Mouse (Mus musculus): ENCODE measurements around the gene Vmn1r122. TPM values are rescaled to one million over a fixed set of nuclear protein-coding genes. Genes with fewer than 3 reads are reported as not detected.

Vmn1r122 gene
- polyA plus RNA-seq (2017; shearing (Covaris generic)) = not detected

GRCm38 (mm10) chr7:21134028-21134427, at the start of gene Vmn1r122:
Gene Vmn1r122 (minus strand): TSS chr7:21134128.

DNA sequence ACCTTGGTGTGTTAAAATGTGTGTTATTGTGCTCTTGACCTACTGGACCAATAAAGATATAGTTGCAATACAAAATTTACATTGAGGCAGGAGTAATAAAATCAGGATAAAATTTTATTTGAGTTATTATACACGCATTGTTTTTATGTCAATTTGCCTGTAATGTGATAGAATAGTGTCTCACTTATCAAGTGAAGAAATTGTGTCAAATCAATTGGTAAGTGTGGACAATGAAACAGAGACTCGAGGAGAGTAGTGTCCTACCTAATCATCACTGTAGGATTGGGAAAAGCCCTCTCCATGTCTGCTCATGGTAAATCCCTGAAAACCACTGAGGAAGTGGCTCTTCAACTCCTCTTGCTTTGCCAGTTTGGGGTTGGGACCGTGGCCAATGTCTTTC, 28.0 kb upstream of the Vmn1r122 start, which contains the start of gene Vmn1r123:
Gene Vmn1r123, plus strand, starts transcription at position 301 of the 400 bp plus-strand sequence.

DNA sequence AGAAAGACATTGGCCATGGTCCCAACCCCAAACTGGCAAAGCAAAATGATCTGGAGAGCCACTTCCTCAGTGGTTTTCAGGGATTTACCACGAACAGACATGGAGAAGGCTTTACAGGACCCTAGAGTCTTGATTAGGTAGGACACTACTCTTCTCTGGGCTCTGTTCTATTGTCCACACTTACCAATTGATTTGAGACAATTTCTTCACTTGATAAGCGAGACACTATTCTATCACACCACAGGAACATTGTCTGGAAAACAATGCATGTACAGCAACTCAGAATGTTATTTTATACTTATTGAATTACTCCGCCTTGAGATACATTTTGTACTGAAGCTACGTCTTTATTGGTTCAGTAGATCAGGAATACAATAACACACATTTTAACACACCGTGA, 35.5 kb downstream of the Vmn1r122 start, which contains the start of gene Vmn1r121:
Gene Vmn1r121, minus strand, starts transcription at position 101 of the 400 bp plus-strand sequence.

Other genes with a start within 250 kb of the Vmn1r122 start
- not detected for gene Vmn1r118, start 221.8 kb downstream of the Vmn1r122 start, polyA plus RNA-seq (2017; shearing (Covaris generic))
- gene Vmn1r119, start 121.7 kb downstream of the Vmn1r122 start, polyA plus RNA-seq (2017; shearing (Covaris generic)) = not detected
- not detected for gene Vmn1r120, start 80.3 kb downstream of the Vmn1r122 start, polyA plus RNA-seq (2017; shearing (Covaris generic))
- gene Vmn1r121, start 35.6 kb downstream of the Vmn1r122 start, polyA plus RNA-seq (2017; shearing (Covaris generic)) = not detected
- gene Vmn1r123, start 28.1 kb upstream of the Vmn1r122 start, polyA plus RNA-seq (2017; shearing (Covaris generic)) = not detected
- gene Gm5157, start 56.3 kb upstream of the Vmn1r122 start, polyA plus RNA-seq (2017; shearing (Covaris generic)) = not detected
- not detected for gene Vmn1r124, start 126.5 kb upstream of the Vmn1r122 start, polyA plus RNA-seq (2017; shearing (Covaris generic))
- gene Vmn1r125, start 138.1 kb upstream of the Vmn1r122 start, polyA plus RNA-seq (2017; shearing (Covaris generic)) = not detected
- gene Vmn1r126, start 167.3 kb upstream of the Vmn1r122 start, polyA plus RNA-seq (2017; shearing (Covaris generic)) = 0.41 TPM
- not detected for gene Vmn1r127, start 185.7 kb upstream of the Vmn1r122 start, polyA plus RNA-seq (2017; shearing (Covaris generic))
- gene Vmn1r128, start 215.2 kb upstream of the Vmn1r122 start, polyA plus RNA-seq (2017; shearing (Covaris generic)) = not detected
- gene Vmn1r129, start 227.2 kb upstream of the Vmn1r122 start, polyA plus RNA-seq (2017; shearing (Covaris generic)) = not detected

Measured in naive thymus-derived CD4-positive, alpha-beta T cell, adult 5 months (primary cell).